Mouse (Mus musculus) hindbrain, embryonic 10.5 days (tissue): ENCODE results near the gene Pgc. TPM values are rescaled to one million over a fixed set of nuclear protein-coding genes. Genes with fewer than 3 reads are reported as not detected.

Experiments used
- DNase-seq: peaks from one replicate; pipeline ENCODE4 v3.0.0-alpha.2; 2017; ENCODE audit warnings: low spot score
- H3K27ac ChIP-seq: fragments of 300-500 bp; sonication (generic); 2 replicates; pipeline ENCODE4 v1.5.1; 2016; ENCODE audit warnings: mild to moderate bottlenecking, moderate library complexity
- H3K27me3 ChIP-seq: fragments of 300-500 bp; sonication (generic); 2 replicates; pipeline ENCODE4 v1.6.1; 2016; ENCODE audit warnings: mild to moderate bottlenecking; ENCODE audit not compliant: poor library complexity, insufficient read depth, severe bottlenecking
- H3K36me3 ChIP-seq: fragments of 300-500 bp; sonication (generic); 2 replicates; pipeline ENCODE4 v1.6.1; 2016; ENCODE audit warnings: mild to moderate bottlenecking, moderate library complexity
- H3K4me1 ChIP-seq: fragments of 300-500 bp; sonication (generic); replicated peaks from 2 replicates; pipeline ENCODE4 v1.6.1; 2016; ENCODE audit warnings: mild to moderate bottlenecking
- H3K4me3 ChIP-seq: fragments of 300-500 bp; sonication (generic); 2 replicates; pipeline ENCODE4 v1.5.1; 2016; ENCODE audit warnings: mild to moderate bottlenecking, moderate library complexity
- H3K9me3 ChIP-seq: fragments of 300-500 bp; sonication (generic); 2 replicates; pipeline ENCODE4 v1.6.1; 2016; ENCODE audit warnings: mild to moderate bottlenecking, moderate library complexity
- WGBS: fragments of 180-500 bp; shearing (Covaris S2); methylation state at CpG from one replicate; pipeline ENCODE4 v1.1.7; 2016; 5-methylcytosine and 5-hydroxymethylcytosine counted together
- polyA plus RNA-seq: library from polyadenylated mRNA; unstranded; fragments of >200 nt; fragmentation: Nextera tagmentation; extraction: Ambion mirVana; gene quantifications from 2 replicates; pipeline ENCODE4 v1.2.1, GENCODE M21; 2016

Pgc gene
- polyA plus RNA-seq, 1 experiment from 2014 or later: not detected

DNA sequence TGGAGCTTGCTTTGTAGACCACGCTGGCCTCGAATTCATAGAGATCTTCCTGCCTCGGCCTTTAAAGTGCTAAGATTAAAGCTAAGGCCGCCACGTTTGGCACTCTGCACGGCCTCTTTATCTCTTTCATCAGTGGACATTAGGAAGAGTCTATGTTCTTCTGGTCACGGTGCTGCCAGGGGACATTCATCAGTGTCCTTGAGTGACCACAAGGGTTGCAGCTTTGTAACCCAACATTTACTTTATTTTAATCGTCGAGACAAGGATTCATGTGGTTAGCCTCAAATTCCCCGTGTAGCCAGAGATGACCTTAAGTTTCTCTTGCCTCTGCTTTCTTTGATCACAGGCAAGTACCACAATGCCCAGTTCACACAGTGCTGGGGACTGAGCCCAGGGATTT, 53.8 kb downstream of the Pgc start:
- Histone ChIP-seq H3K4me3 (no peak overlapping the region), H3K27ac (no peak overlapping the region), H3K27me3 (no peaks in the 10 kb centered on the region), H3K36me3 (no peaks in the 10 kb centered on the region), H3K9me3 (no peaks in the 10 kb centered on the region), H3K4me1 (peaks cover 19% of the 10 kb centered on the region)
- 86% methylated on average over 10 of the region's 10 CpGs for WGBS
- no peak for DNase-seq

- no peak for DNase-seq
- peaks cover 16% of the 10 kb centered on the region for H3K27me3 ChIP-seq
- H3K4me1 ChIP-seq: peaks cover 39% of the 10 kb centered on the region
- no peaks in the 10 kb centered on the region for H3K9me3 ChIP-seq
- H3K4me3 ChIP-seq: no peak overlapping the region
- H3K27ac ChIP-seq: no peak overlapping the region
- no peaks in the 10 kb centered on the region for H3K36me3 ChIP-seq
- 82% methylated on average over 3 of the region's 3 CpGs for WGBS
Measured at GRCm38 (mm10) chr17:47782486-47782885, 55.8 kb downstream of the Pgc start.

DNA sequence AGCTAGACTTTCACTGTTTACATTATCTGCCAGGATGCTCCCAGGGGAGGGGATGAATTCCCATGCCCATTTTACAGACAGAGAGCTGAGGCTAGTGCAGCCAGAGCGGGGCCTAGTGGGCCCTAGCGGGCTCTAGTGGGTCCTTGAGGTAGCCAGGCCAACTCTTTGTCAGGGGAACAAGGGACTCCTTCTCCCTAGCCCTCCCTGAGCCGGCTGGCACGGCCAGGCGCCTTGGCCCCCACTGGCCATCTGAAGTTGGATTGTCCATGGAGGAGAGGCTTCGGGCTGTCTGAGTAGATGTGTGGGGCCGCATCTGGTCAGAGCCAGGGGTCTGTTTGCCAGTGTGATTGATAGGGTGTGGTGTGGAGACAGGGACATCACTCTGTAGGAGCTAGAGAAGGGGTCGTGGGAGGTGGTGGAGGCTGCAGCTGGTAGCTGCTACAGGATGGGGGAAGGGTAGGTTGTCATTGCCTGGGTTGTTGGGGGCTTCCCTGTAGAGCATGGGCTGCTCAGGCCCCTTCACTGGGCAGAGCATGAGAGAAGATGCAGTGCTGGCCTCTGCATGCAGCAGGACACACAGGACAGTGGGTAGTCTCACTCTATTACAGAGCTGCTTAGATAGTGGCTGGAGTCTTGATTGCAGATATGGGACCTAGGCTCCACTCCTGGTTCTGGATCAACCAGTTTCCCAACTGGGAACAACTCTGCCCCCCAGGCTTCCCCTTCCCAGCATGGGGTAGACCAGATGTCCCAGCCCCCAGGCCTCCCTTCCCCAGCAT, 57.0 kb downstream of the Pgc start:
- DNase-seq: no peak
- no peaks in the 10 kb centered on the region for H3K36me3 ChIP-seq
- H3K27me3 ChIP-seq: peaks cover 23% of the 10 kb centered on the region
- H3K9me3 ChIP-seq: no peaks in the 10 kb centered on the region
- peaks cover 50% of the 10 kb centered on the region for H3K4me1 ChIP-seq
- no peak overlapping the region for H3K27ac ChIP-seq
- WGBS: 85% methylated on average over 8 of the region's 8 CpGs
- H3K4me3 ChIP-seq: no peak overlapping the region

Other genes starting within 250 kb of the Pgc start
- 32.5 and 36.0 TPM in 2 replicates for gene Taf8, start 224.6 kb upstream of the Pgc start, polyA plus RNA-seq
- 289 and 330 TPM in 2 replicates for gene Ccnd3, start 221.8 kb upstream of the Pgc start, polyA plus RNA-seq
- gene Bysl, start 115.3 kb upstream of the Pgc start, polyA plus RNA-seq: 39.0 and 40.6 TPM in 2 replicates
- 41.2 and 45.9 TPM in 2 replicates for gene Med20, start 115.3 kb upstream of the Pgc start, polyA plus RNA-seq
- 1.9 and 2.1 TPM in 2 replicates for gene Gm20517, start 115.3 kb upstream of the Pgc start, polyA plus RNA-seq
- 6.7 and 8.4 TPM in 2 replicates for gene Usp49, start 96.2 kb upstream of the Pgc start, polyA plus RNA-seq
- gene Tomm6, start 38.5 kb upstream of the Pgc start, polyA plus RNA-seq: 369 and 408 TPM in 2 replicates
- 9.5 and 12.7 TPM in 2 replicates for gene Frs3, start 37.8 kb upstream of the Pgc start, polyA plus RNA-seq
- gene Gm21981, start 32.4 kb upstream of the Pgc start, polyA plus RNA-seq: 0.27 and 0.86 TPM in 2 replicates
- gene Prickle4, start 32.1 kb upstream of the Pgc start, polyA plus RNA-seq: 0.34 and 0.66 TPM in 2 replicates
- gene Tfeb, start 10.2 kb downstream of the Pgc start, polyA plus RNA-seq: 2.2 and 3.7 TPM in 2 replicates
- 19.9 and 30.6 TPM in 2 replicates for gene Mdfi, start 107.8 kb downstream of the Pgc start, polyA plus RNA-seq
- gene Foxp4, start 197.8 kb downstream of the Pgc start, polyA plus RNA-seq: 25.1 and 29.4 TPM in 2 replicates